Mouse (Mus musculus): ENCODE measurements around the gene Pidd1. TPM values are rescaled to one million over a fixed set of nuclear protein-coding genes. Genes with fewer than 3 reads are reported as not detected.

Gene Pidd1
- polyA plus RNA-seq, 1 experiment from 2014 or later = 1.8 TPM

DNA sequence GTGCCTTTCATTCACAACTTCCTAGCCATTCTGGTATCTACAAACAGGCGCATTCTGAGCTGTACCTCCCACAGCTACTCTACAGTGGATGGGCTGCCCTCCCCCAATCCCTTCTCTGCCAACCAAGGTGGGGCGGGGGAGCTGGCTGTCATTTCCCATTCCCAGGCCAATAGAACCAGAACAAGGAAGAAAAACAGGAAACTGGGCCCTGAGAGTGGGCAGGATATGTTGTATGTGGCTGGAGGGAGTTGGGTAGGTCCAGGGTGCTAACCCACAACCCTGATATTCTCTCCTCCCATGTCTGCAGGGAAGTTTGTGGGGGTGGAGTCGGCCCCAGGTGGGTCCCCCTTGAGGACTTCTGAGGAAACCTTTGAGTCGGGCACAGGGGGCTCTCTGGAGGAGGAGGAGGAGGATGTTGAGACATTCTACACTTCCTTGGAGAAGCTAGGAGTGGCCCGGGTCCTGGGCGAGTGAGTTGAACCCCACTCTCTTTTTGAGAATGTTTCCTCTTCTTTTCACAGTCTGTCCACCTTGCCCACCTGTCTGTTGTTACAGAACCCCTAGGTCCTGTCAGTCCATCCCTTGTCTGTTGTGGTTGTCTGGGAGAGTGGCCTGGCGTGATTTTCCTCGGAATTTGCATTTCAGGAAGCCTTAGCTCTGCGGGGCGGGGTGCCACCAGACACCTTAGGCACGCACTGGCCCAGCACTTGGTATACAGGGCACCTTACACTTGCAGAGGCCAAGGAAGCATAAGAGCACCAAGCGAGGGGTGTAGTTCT lies 20.2 kb upstream of the Pidd1 start:
- no peak for ATAC-seq (ENCODE audit: low FRiP score, low TSS enrichment)
- H3K27ac ChIP-seq (replicated peaks) = peak overlapping the region; percentile 49; the same call in 1 of the 2 replicates
- DNase-seq (ENCODE audit: low spot score) = no peak
- peaks cover under 1% of the 10 kb centered on the region; the same call in 1 of the 2 replicates for H3K36me3 ChIP-seq (ENCODE audit: control insufficient read depth, insufficient read depth, low read length)
- 0 out of 2 replicates have a peak, but pooled peaks cover 2% of the 10 kb centered on the region for H3K27me3 ChIP-seq (ENCODE audit: control insufficient read depth, insufficient read depth, low read length)
- H3K9me3 ChIP-seq (ENCODE audit: control insufficient read depth, low read length) = no peaks in the 10 kb centered on the region
- WGBS = 51% methylated on average over 12 of the region's 12 CpGs
- peak overlapping the region; percentile 37 for H3K4me2 ChIP-seq (replicated peaks; ENCODE audit: low read depth)
- TF ChIP-seq CTCF (IDR thresholded peaks at IDR 0.05; ENCODE audit: low read depth) (no peak), EP300 (optimal IDR thresholded peaks at IDR 0.05) (no peak)
- H3K4me3 ChIP-seq (ENCODE audit: low read depth, low read length) = no peak overlapping the region
- H3K4me1 ChIP-seq (replicated peaks; ENCODE audit: control insufficient read depth, insufficient read depth) = peaks cover 19% of the 10 kb centered on the region
- H3K9ac ChIP-seq (ENCODE audit: low read length) = peak overlapping the region; percentile 27; the same call in 1 of the 2 replicates

DNA sequence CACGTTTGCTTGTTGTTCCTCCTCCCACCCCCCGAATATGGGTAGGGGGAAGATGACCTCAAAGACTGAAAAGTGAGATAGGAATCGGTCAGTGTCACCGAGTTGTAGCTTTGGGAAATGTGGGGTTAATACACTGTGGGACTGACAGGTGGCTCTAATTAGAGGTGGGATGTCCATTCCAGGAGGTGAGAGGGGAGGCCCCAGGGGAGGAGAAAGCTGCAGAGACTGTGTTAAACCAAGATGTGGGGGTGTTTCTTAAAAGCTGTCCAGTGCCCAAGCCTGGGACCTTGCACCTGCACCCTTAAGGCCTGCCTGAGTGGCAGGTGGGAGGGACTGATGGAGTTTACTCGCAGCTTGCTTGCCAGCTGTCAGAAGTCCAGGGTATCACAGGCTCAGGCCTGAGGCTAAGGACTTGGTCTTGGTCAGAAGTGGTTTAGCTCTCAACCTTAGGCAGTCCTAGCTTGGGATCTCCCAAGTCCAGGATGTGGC lies 18.6 kb upstream of the Pidd1 start:
- peak; percentile 66 for DNase-seq (ENCODE audit: low spot score)
- TF ChIP-seq EP300 (optimal IDR thresholded peaks at IDR 0.05) (no peak), CTCF (IDR thresholded peaks at IDR 0.05; ENCODE audit: low read depth) (no peak)
- no peak for ATAC-seq (ENCODE audit: low FRiP score, low TSS enrichment)
- Histone ChIP-seq H3K4me3 (ENCODE audit: low read depth, low read length) (peak overlapping the region; percentile 48), H3K27ac (replicated peaks) (peak overlapping the region; percentile 70; the same call in 1 of the 2 replicates), H3K9ac (ENCODE audit: low read length) (peak overlapping the region; percentile 64), H3K4me2 (replicated peaks; ENCODE audit: low read depth) (peak overlapping the region; percentile 72), H3K9me3 (ENCODE audit: control insufficient read depth, low read length) (no peaks in the 10 kb centered on the region), H3K4me1 (replicated peaks; ENCODE audit: control insufficient read depth, insufficient read depth) (peaks cover 12% of the 10 kb centered on the region), H3K36me3 (ENCODE audit: control insufficient read depth, insufficient read depth, low read length) (peaks cover 3% of the 10 kb centered on the region; the same call in 1 of the 2 replicates), H3K27me3 (ENCODE audit: control insufficient read depth, insufficient read depth, low read length) (0 out of 2 replicates have a peak, but pooled peaks cover 2% of the 10 kb centered on the region)
- WGBS = 22% methylated on average over 5 of the region's 5 CpGs

DNA sequence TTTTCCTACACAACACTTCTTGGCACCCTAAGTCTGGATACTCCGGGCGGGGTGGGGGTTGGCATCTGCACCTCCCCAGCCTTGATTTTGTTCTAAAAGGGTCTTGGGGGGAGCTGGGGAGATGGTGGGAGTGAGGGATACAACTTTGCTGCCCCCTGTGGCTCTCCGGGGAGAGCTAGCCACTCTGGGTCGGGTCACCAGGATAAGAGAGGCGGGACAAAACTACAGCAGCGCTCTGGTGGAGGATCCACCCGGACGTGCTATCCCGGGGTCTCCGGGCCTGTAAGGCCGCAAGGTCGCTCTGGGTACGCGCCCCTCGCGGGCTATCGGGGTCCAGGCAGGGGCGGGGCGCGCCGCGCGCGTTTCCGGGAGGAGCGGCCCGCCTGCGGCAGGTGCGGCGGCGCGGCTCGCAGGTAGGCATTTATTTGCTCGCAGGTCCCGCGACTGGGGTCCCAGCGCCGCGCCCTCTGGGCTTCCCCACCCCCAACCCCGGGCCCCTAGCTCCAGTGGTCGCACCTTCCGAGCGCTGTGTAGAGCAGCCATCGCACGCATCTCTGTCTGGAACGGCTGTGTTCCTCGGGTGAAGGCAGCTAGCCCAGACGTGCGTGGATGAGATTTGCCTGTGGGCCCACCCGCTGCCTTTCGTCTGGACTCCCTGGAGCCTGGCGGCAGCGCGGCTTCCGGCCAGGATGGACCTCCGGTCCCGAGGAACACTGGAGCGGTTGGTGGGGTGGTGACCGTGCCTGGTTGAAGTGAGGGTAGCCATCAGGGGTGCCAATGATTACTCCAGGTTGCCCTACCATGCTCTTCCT lies 17.9 kb upstream of the Pidd1 start:
- Histone ChIP-seq H3K27ac (replicated peaks) (peak overlapping the region; percentile 70; the same call in 1 of the 2 replicates), H3K4me2 (replicated peaks; ENCODE audit: low read depth) (peak overlapping the region; percentile 72), H3K4me1 (replicated peaks; ENCODE audit: control insufficient read depth, insufficient read depth) (peaks cover 12% of the 10 kb centered on the region), H3K9ac (ENCODE audit: low read length) (peak overlapping the region; percentile 64), H3K27me3 (ENCODE audit: control insufficient read depth, insufficient read depth, low read length) (0 out of 2 replicates have a peak, but pooled peaks cover 2% of the 10 kb centered on the region), H3K4me3 (ENCODE audit: low read depth, low read length) (peak overlapping the region; percentile 48), H3K9me3 (ENCODE audit: control insufficient read depth, low read length) (no peaks in the 10 kb centered on the region), H3K36me3 (ENCODE audit: control insufficient read depth, insufficient read depth, low read length) (peaks cover 3% of the 10 kb centered on the region; the same call in 1 of the 2 replicates)
- TF ChIP-seq CTCF (IDR thresholded peaks at IDR 0.05; ENCODE audit: low read depth) = peak; percentile 47
- TF ChIP-seq EP300 (optimal IDR thresholded peaks at IDR 0.05) = no peak
- WGBS = 3% methylated on average over 56 of the region's 59 CpGs
- peak; percentile 71 for DNase-seq (ENCODE audit: low spot score)
- 0 out of 2 replicates have a peak, but pooled peaks have one; percentile 0 for ATAC-seq (ENCODE audit: low FRiP score, low TSS enrichment)

- Histone ChIP-seq H3K4me3 (ENCODE audit: low read depth, low read length) (peak within 1 kb of the TSS; percentile 48), H3K27ac (replicated peaks) (peak within 1 kb of the TSS; percentile 70), H3K27me3 (ENCODE audit: control insufficient read depth, insufficient read depth, low read length) (0 out of 2 replicates have a peak, but pooled peaks cover 2% of the 10 kb centered on the region), H3K9me3 (ENCODE audit: control insufficient read depth, low read length) (no peaks in the 10 kb centered on the region), H3K9ac (ENCODE audit: low read length) (peak within 1 kb of the TSS; percentile 64), H3K4me1 (replicated peaks; ENCODE audit: control insufficient read depth, insufficient read depth) (peaks cover 15% of the 10 kb centered on the region), H3K4me2 (replicated peaks; ENCODE audit: low read depth) (peak within 1 kb of the TSS; percentile 72), H3K36me3 (ENCODE audit: control insufficient read depth, insufficient read depth, low read length) (peaks cover 3% of the 10 kb centered on the region; the same call in 1 of the 2 replicates)
- no peak for ATAC-seq (ENCODE audit: low FRiP score, low TSS enrichment)
- no peak for TF ChIP-seq CTCF (IDR thresholded peaks at IDR 0.05; ENCODE audit: low read depth)
- no peak for TF ChIP-seq EP300 (optimal IDR thresholded peaks at IDR 0.05)
- 44% methylated on average over 15 of the region's 15 CpGs for WGBS
- DNase-seq (ENCODE audit: low spot score) = peak; percentile 66
Observed at GRCm38 (mm10) chr7:141460391-141461113, 16.7 kb upstream of the Pidd1 start, which contains the start of gene Cracr2b. TSS of gene Cracr2b (plus strand) at chr7:141461094.

- TF ChIP-seq CTCF (IDR thresholded peaks at IDR 0.05; ENCODE audit: low read depth) (no peak), EP300 (optimal IDR thresholded peaks at IDR 0.05) (no peak)
- Histone ChIP-seq H3K27me3 (ENCODE audit: control insufficient read depth, insufficient read depth, low read length) (0 out of 2 replicates have a peak, but pooled peaks cover 2% of the 10 kb centered on the region), H3K9me3 (ENCODE audit: control insufficient read depth, low read length) (no peaks in the 10 kb centered on the region), H3K27ac (replicated peaks) (no peak overlapping the region; the same call in 1 of the 2 replicates), H3K9ac (ENCODE audit: low read length) (no peak overlapping the region), H3K4me1 (replicated peaks; ENCODE audit: control insufficient read depth, insufficient read depth) (peaks cover 13% of the 10 kb centered on the region), H3K4me2 (replicated peaks; ENCODE audit: low read depth) (no peak overlapping the region), H3K36me3 (ENCODE audit: control insufficient read depth, insufficient read depth, low read length) (peaks cover 3% of the 10 kb centered on the region; the same call in 1 of the 2 replicates), H3K4me3 (ENCODE audit: low read depth, low read length) (no peak overlapping the region)
- DNase-seq (ENCODE audit: low spot score) (no peak), ATAC-seq (ENCODE audit: low FRiP score, low TSS enrichment) (no peak)
- 39% methylated on average over 5 of the region's 5 CpGs for WGBS
Observed at GRCm38 (mm10) chr7:141460001-141460390, 16.2 kb upstream of the Pidd1 start.
